Mouse (Mus musculus) erythroblast, embryonic 14.5 days (primary cell): ENCODE measurements around the gene Akap6.

Experiments used
- GATA1 ChIP-seq: IDR thresholded peaks from 2 replicates; pipeline ENCODE4 v1.6.1; 2012; ENCODE audit warnings: low read length, inconsistent platforms, mixed read lengths
- TAL1 ChIP-seq: IDR thresholded peaks from 3 replicates; pipeline ENCODE4 v1.6.1; 2012; ENCODE audit warnings: low read length, inconsistent platforms, mixed read lengths

- no peak for TF ChIP-seq GATA1
- TF ChIP-seq TAL1, result no peak
Measured at GRCm38 (mm10) chr12:53032762-53033161, 333.6 kb downstream of the Akap6 start.
